Mouse (Mus musculus) kidney, postnatal 0 days (tissue): ENCODE measurements around the gene Gm49396. TPM values are rescaled to one million over a fixed set of nuclear protein-coding genes. Genes with fewer than 3 reads are reported as not detected.

Experiments
- ATAC-seq: fragments of 200-750 bp; cut with Nextera tagmentation; replicated peaks from 2 replicates; pipeline ENCODE4 v1.8.0; 2017; ENCODE audit warnings: low read depth, moderate number of reproducible peaks, moderate TSS enrichment, moderate library complexity; ENCODE audit not compliant: low FRiP score
- DNase-seq: peaks from one replicate; pipeline ENCODE4 v3.0.0-alpha.2; 2016; ENCODE audit warnings: low spot score
- H3K27ac ChIP-seq: fragments of 300-500 bp; sonication (generic); 2 replicates; pipeline ENCODE4 v1.5.1; 2014; ENCODE audit warnings: mild to moderate bottlenecking
- H3K27me3 ChIP-seq: fragments of 300-500 bp; sonication (generic); 2 replicates; pipeline ENCODE4 v1.6.1; 2014; ENCODE audit warnings: low read length, mixed read lengths; ENCODE audit not compliant: insufficient read depth
- H3K36me3 ChIP-seq: fragments of 300-500 bp; sonication (generic); 2 replicates; pipeline ENCODE4 v1.6.1; 2014; ENCODE audit warnings: low read length, mixed read lengths; ENCODE audit not compliant: insufficient read depth
- H3K4me1 ChIP-seq: fragments of 300-500 bp; sonication (generic); replicated peaks from 2 replicates; pipeline ENCODE4 v1.6.1; 2014; ENCODE audit warnings: antibody characterized with exemption, low read length, mixed read lengths; ENCODE audit not compliant: insufficient read depth
- H3K4me2 ChIP-seq: fragments of 300-500 bp; sonication (generic); 2 replicates; pipeline ENCODE4 v1.6.1; 2014; ENCODE audit warnings: mild to moderate bottlenecking, low read length, moderate library complexity, mixed read lengths
- H3K4me3 ChIP-seq: fragments of 300-500 bp; sonication (generic); replicated peaks from 2 replicates; pipeline ENCODE4 v1.5.1; 2014; ENCODE audit warnings: low read depth, low read length
- H3K9ac ChIP-seq: fragments of 300-500 bp; sonication (generic); 2 replicates; pipeline ENCODE4 v1.6.1; 2014; ENCODE audit warnings: low read depth, low read length
- H3K9me3 ChIP-seq: fragments of 300-500 bp; sonication (generic); replicated peaks from 2 replicates; pipeline ENCODE4 v1.6.1; 2016; ENCODE audit warnings: low read length, inconsistent platforms, mixed read lengths
- CTCF ChIP-seq: IDR thresholded peaks from 2 replicates; pipeline ENCODE4 v1.5.1; 2016; ENCODE audit warnings: antibody characterized with exemption, low read depth, mild to moderate bottlenecking, moderate library complexity
- WGBS: fragments of 180-500 bp; shearing (Covaris S2); extraction: QIAGEN DNeasy Blood & Tissue Kit; methylation state at CpG from one replicate; pipeline ENCODE4 v1.1.7; 2014; 5-methylcytosine and 5-hydroxymethylcytosine counted together
- polyA plus RNA-seq: library from polyadenylated mRNA; unstranded; fragments of >200 nt; fragmentation: Nextera tagmentation; extraction: Ambion mirVana; gene quantifications from 2 replicates; pipeline ENCODE4 v1.2.1, GENCODE M21; 2015

The Gm49396 gene
- polyA plus RNA-seq, 1 experiment from 2014 or later = 5.0 TPM

DNA sequence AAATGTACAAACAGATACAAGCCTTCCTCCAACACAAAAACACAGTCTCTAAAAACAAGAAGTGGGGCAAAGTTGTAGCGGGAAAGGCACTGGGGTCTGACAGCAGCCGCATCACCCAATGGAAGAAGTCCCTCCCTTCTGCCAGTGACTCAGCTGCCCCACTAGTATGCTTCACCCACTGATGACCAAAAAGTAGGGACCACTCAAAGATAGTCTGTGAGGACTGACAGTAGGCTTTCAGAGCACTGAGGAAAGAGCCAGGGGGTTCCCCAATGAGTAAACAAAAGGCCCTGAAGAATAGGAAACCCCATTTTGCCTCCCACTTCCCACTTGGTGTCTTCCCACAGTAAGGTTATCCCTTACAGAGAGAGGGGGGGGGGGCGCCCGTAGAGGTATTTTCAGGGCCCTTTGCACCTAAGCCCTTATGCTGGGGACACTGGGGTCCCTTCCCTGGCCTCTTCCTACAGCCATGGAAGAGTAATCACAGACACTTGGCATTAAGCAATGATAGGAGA lies 31.4 kb downstream of the Gm49396 start:
- DNase-seq = no peak
- Histone ChIP-seq H3K27ac (no peak overlapping the region), H3K36me3 (no peaks in the 10 kb centered on the region), H3K4me2 (no peak overlapping the region), H3K9ac (no peak overlapping the region), H3K27me3 (no peaks in the 10 kb centered on the region), H3K4me3 (no peak overlapping the region), H3K4me1 (peaks cover 6% of the 10 kb centered on the region), H3K9me3 (no peaks in the 10 kb centered on the region)
- ATAC-seq = no peak
- TF ChIP-seq CTCF = no peak
- WGBS = 80% methylated on average over 3 of the region's 4 CpGs

- TF ChIP-seq CTCF = no peak
- Histone ChIP-seq H3K4me3 (no peak overlapping the region), H3K4me1 (no peaks in the 10 kb centered on the region), H3K27me3 (no peaks in the 10 kb centered on the region), H3K9ac (no peak overlapping the region), H3K36me3 (no peaks in the 10 kb centered on the region), H3K27ac (no peak overlapping the region), H3K9me3 (no peaks in the 10 kb centered on the region), H3K4me2 (no peak overlapping the region)
- WGBS = 85% methylated on average over 5 of the region's 5 CpGs
- no peak for ATAC-seq
- no peak for DNase-seq
Measured at GRCm38 (mm10) chr7:30596093-30596492, 32.9 kb downstream of the Gm49396 start.

- no peak for ATAC-seq
- no peak overlapping the region for H3K27ac ChIP-seq
Measured at GRCm38 (mm10) chr7:30596811-30597210, 33.7 kb downstream of the Gm49396 start.

GRCm38 (mm10) chr7:30598786-30599185 lies 35.6 kb downstream of the Gm49396 start, which contains the start of gene Zbtb32:
TSS of gene Zbtb32 (minus strand) at chr7:30598909.
- H3K4me2 ChIP-seq = no peak within 1 kb of the TSS
- no peaks in the 10 kb centered on the region for H3K27me3 ChIP-seq
- no peak for DNase-seq
- no peak within 1 kb of the TSS for H3K9ac ChIP-seq
- H3K4me3 ChIP-seq = no peak within 1 kb of the TSS
- 94% methylated on average over 12 of the region's 12 CpGs for WGBS
- H3K4me1 ChIP-seq = 0 out of 2 replicates have a peak, but pooled peaks cover 5% of the 10 kb centered on the region
- no peaks in the 10 kb centered on the region for H3K36me3 ChIP-seq
- ATAC-seq = no peak
- H3K27ac ChIP-seq = peak within 1 kb of the TSS; percentile 75
- TF ChIP-seq CTCF = no peak
- no peaks in the 10 kb centered on the region for H3K9me3 ChIP-seq

More at GRCm38 (mm10) chr7:30596811-30597210, 33.7 kb downstream of the Gm49396 start:
- Histone ChIP-seq H3K4me2 (no peak overlapping the region), H3K36me3 (no peaks in the 10 kb centered on the region), H3K4me3 (no peak overlapping the region), H3K27me3 (no peaks in the 10 kb centered on the region), H3K4me1 (no peaks in the 10 kb centered on the region), H3K9ac (no peak overlapping the region), H3K9me3 (no peaks in the 10 kb centered on the region)
- DNase-seq = no peak
- WGBS = 73% methylated on average over 5 of the region's 5 CpGs
- no peak for TF ChIP-seq CTCF

DNA sequence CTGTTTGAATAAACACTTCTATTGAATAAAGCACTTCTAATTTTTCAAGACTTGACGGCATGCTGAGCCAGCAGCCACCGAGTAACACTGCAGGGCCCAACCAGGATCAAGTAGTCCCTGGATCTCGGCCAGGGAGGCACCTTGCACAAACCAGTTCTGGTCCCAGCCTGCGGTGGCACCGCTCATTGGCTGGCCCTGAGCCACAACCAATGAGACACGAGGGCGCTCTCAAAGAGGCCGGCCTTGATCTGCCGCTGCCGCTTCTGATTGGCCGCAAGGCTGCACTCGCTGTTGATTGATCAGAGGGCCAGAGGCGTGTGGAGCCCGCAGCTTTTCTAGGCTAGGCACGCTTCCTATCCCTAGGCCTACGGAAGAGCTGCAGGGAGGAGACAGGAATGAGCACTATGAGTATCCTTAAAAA lies 36.8 kb downstream of the Gm49396 start:
- peak overlapping the region; percentile 75 for H3K27ac ChIP-seq

DNA sequence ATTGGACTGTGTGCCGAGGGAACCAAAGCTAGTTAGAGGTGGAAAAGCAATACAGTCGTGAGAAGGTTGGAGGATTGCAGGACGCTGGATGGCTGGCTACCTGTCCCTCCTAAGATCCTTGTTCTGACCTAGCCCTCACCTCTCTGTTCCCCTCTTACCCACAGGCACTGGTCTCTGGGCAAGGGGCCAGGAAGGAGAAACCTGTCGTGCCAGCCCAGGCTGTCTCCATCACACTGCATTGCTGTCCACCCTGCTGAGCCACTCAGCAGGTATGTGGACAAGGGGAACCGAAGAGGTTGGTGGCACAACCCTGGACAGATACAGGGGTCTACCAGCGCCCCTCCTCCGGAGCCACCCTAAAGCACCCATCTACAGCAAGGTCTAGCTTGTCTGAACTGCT lies 37.5 kb downstream of the Gm49396 start:
- DNase-seq (no peak), ATAC-seq (no peak)
- H3K9me3 ChIP-seq = no peaks in the 10 kb centered on the region
- H3K36me3 ChIP-seq = no peaks in the 10 kb centered on the region
- H3K4me3 ChIP-seq = no peak overlapping the region
- H3K4me1 ChIP-seq = 0 out of 2 replicates have a peak, but pooled peaks cover 5% of the 10 kb centered on the region
- WGBS = 68% methylated on average over 7 of the region's 7 CpGs
- H3K27ac ChIP-seq = peak overlapping the region; percentile 64
- H3K4me2 ChIP-seq = no peak overlapping the region
- no peak overlapping the region for H3K9ac ChIP-seq
- H3K27me3 ChIP-seq = no peaks in the 10 kb centered on the region
- no peak for TF ChIP-seq CTCF

More for the DNA sequence above, 36.8 kb downstream of the Gm49396 start:
- 1% methylated on average over 16 of the region's 16 CpGs for WGBS
- DNase-seq (peak; percentile 89), ATAC-seq (peak; percentile 95)
- no peak overlapping the region for H3K4me2 ChIP-seq
- H3K4me1 ChIP-seq = 0 out of 2 replicates have a peak, but pooled peaks cover 5% of the 10 kb centered on the region
- H3K9me3 ChIP-seq = no peaks in the 10 kb centered on the region
- H3K27me3 ChIP-seq = no peaks in the 10 kb centered on the region
- no peak for TF ChIP-seq CTCF
- H3K36me3 ChIP-seq = no peaks in the 10 kb centered on the region
- H3K9ac ChIP-seq = no peak overlapping the region
- no peak overlapping the region for H3K4me3 ChIP-seq

GRCm38 (mm10) chr7:30602583-30602982 lies 39.4 kb downstream of the Gm49396 start:
- H3K27me3 ChIP-seq = no peaks in the 10 kb centered on the region
- no peaks in the 10 kb centered on the region for H3K9me3 ChIP-seq
- no peak for TF ChIP-seq CTCF
- H3K9ac ChIP-seq = no peak overlapping the region
- 0 out of 2 replicates have a peak, but pooled peaks cover 5% of the 10 kb centered on the region for H3K4me1 ChIP-seq
- no peak overlapping the region for H3K4me2 ChIP-seq
- no peaks in the 10 kb centered on the region for H3K36me3 ChIP-seq
- ATAC-seq (peak; percentile 74), DNase-seq (peak; percentile 72)
- 16% methylated on average over 3 of the region's 3 CpGs for WGBS
- H3K4me3 ChIP-seq = no peak overlapping the region
- peak overlapping the region; percentile 60 for H3K27ac ChIP-seq
